Mouse (Mus musculus) central nervous system, embryonic 18 days (tissue): ENCODE measurements around the gene Zfp825. TPM values are rescaled to one million over a fixed set of nuclear protein-coding genes. Genes with fewer than 3 reads are reported as not detected.

Source experiments
- polyA plus RNA-seq: library from polyadenylated mRNA; depleted of rRNA; stranded (reverse); fragments of >200 nt; gene quantifications from 2 replicates; pipeline ENCODE4 v1.2.3, GENCODE M21; 2012; rRNA removed

The Zfp825 gene
- 6.6 and 7.0 TPM in 2 replicates for polyA plus RNA-seq

DNA sequence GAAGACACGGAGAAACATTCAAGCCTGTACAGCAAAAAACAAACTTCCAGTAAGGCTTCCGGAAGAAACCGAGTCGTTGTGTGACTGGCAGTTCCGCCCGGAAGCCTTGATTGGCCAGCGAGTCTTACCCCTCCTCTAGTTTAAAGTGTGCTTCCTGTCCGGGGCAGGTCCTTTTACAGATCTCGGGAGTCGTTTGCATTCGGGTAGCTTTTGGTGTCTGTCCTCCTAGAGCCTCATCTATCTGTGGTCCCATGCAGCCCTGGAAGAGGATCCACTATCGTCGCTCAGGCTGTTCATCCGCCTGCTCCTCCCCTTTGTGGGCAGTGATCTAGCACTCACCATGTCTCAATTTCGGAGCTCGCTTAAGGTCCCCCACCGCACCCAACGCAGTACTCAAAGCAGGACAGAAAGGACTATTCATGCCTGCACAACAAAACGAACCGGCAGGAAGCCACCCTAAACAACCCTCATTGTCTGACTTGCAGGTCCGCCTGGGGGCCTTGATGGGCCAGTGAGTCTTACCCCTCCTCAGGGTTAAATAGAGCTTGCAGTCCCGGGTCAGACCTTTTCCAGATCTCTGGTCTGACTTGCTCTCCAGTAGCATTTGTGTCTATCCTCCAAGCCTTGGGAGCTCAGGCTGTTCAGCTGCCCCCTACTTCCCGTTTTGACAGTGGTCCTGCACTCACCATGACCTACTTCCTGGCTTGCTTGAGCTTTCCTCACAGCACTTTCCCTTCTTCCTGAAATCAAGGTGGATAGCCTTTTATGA, at the start of gene Zfp825:
Gene Zfp825, minus strand, starts transcription at position 82 of the 769 bp plus-strand sequence.

Other genes with a start within 250 kb of the Zfp825 start
- gene Ahrr, start 201.7 kb downstream of the Zfp825 start, polyA plus RNA-seq, result 2.3 and 2.5 TPM in 2 replicates
- 141 and 148 TPM in 2 replicates for gene Pdcd6, start 176.4 kb downstream of the Zfp825 start, polyA plus RNA-seq
- gene Sdha, start 143.7 kb downstream of the Zfp825 start, polyA plus RNA-seq, result 150 and 162 TPM in 2 replicates
- gene Ccdc127, start 143.7 kb downstream of the Zfp825 start, polyA plus RNA-seq, result 20.5 and 21.8 TPM in 2 replicates
- 0.09 and 0.40 TPM in 2 replicates for gene Lrrc14b, start 130.0 kb downstream of the Zfp825 start, polyA plus RNA-seq
- 3.2 and 3.3 TPM in 2 replicates for gene Zfp72, start 103.2 kb downstream of the Zfp825 start, polyA plus RNA-seq
- gene Ftl1-ps1, start 94.3 kb downstream of the Zfp825 start, polyA plus RNA-seq, result 29.9 and 39.2 TPM in 2 replicates
- gene Erap1, start 145.6 kb upstream of the Zfp825 start, polyA plus RNA-seq, result 2.5 and 4.3 TPM in 2 replicates